Comparison of ENCODE assay signal across 27 mouse cellular contexts in the genomic region with DNA sequence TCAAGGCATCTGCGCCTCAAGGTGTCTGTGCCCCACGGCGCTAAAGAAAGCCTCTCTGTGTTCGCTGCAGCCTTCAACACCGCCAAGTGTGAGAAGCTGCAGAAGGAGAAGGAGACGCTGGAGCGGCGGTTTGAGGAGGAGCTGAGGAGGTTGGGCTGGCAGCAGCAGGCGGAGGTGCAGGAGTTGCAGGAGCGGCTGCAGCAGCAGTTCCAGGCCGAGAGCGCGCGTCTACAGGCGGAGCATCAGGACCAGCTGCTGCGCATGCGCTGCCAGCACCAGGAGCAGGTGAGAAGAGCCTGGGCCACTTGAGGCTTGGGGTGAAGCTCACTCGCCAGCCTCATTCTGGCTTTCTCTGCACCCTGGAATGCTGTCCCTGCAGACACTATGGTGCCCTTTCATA.
A peak's percentile ranks its signal among the peaks of the same experiment; 100 is the strongest.
DNase-seq lines count a peak whose midpoint lies in the region; ATAC-seq and TF ChIP-seq lines count a peak whose summit lies in the region.
"Had no signal": no experiment of that assay in that cellular context is flagged by ENCODE, and none has a peak within 500 bp of the region (broad histone marks: within the 10 kb centered on the region; RNA-seq: fewer than 3 reads in every experiment).

No protein-coding gene starts in this region.

- H3K4me2 ChIP-seq in heart, embryonic 13.5 days, result no peak overlapping the region
- H3K4me2 ChIP-seq: embryonic facial prominence, embryonic 15.5 days; forebrain, embryonic 12.5 days; hindbrain, embryonic 12.5 days; intestine, embryonic 15.5 days; limb, embryonic 12.5 days; liver, embryonic 15.5 days; lung, embryonic 14.5 days; midbrain, embryonic 13.5 days had no signal

- no peak for TF ChIP-seq POLR2A in brain, embryonic 14.5 days (IDR thresholded peaks at IDR 0.05; ENCODE audit: borderline replicate concordance, extremely low read depth, insufficient read depth, insufficient read length, poor library complexity, severe bottlenecking)

- intact Hi-C loops in heart, postnatal 14 days (cut with DNase I), result no loop called here

- H3K27ac ChIP-seq in heart, embryonic 13.5 days (replicated peaks), result 0 out of 2 replicates have a peak overlapping the region, but pooled peaks have one; percentile 20
- no peak overlapping the region for H3K27ac ChIP-seq in ES-E14 (ENCODE audit: insufficient read depth, low read depth, low read length, poor library complexity, severe bottlenecking)
- no peak overlapping the region for H3K27ac ChIP-seq in layer of hippocampus, adult 2 months
- H3K27ac ChIP-seq: embryonic facial prominence, embryonic 10.5 days; embryonic facial prominence, embryonic 15.5 days; forebrain, embryonic 12.5 days; heart, adult 2 months; hindbrain, embryonic 12.5 days; hindbrain, postnatal 0 days; limb, embryonic 12.5 days; liver, embryonic 15.5 days; midbrain, embryonic 13.5 days; stomach, postnatal 0 days had no signal

- ATAC-seq in heart, embryonic 13.5 days (ENCODE audit: extremely low read depth, insufficient number of reproducible peaks, low FRiP score, low TSS enrichment), result no peak
- no peak for ATAC-seq in megakaryocyte progenitor cell, adult 5-6 weeks (replicated peaks; ENCODE audit: poor library complexity)
- ATAC-seq: hindbrain, postnatal 0 days; intestine, embryonic 15.5 days; Patski had no signal

- no peak for DNase-seq in heart, postnatal 14 days
- DNase-seq in ES-E14 (ENCODE audit: low read depth, low spot score), result no peak
- peak; percentile 22 for DNase-seq in brain, embryonic 14.5 days (ENCODE audit: low read depth)
- no peak for DNase-seq in layer of hippocampus, adult 2 months (ENCODE audit: low spot score in 2 of 2)
- DNase-seq: adrenal gland, postnatal 36 days; cerebellum, adult 8-10 months; cerebellum, postnatal 25 days; heart, adult 2 months; heart, postnatal 36 days; kidney, adult 9 months; kidney, postnatal 10 days; lung, embryonic 14.5 days; right cerebral cortex, adult 18-20 months had no signal

- H3K9me3 ChIP-seq in heart, embryonic 13.5 days, result 0 out of 2 replicates have a peak, but pooled peaks cover 17% of the 10 kb centered on the region
- H3K9me3 ChIP-seq in E14TG2a.4 (ENCODE audit: low read length), result peaks cover 7% of the 10 kb centered on the region
- no peaks in the 10 kb centered on the region for H3K9me3 ChIP-seq in ES-E14 (ENCODE audit: control insufficient read depth, insufficient read depth, low read depth, low read length)
- H3K9me3 ChIP-seq: embryonic facial prominence, embryonic 15.5 days; forebrain, embryonic 12.5 days; hindbrain, embryonic 12.5 days; intestine, embryonic 15.5 days had no signal

- TF ChIP-seq CTCF in E14TG2a.4 (conservative IDR thresholded peaks at IDR 0.05; ENCODE audit: low read length), result no peak
- no peak for TF ChIP-seq CTCF in brain, embryonic 14.5 days (IDR thresholded peaks at IDR 0.05; ENCODE audit: borderline replicate concordance, extremely low read depth, insufficient read depth, insufficient read length)
- TF ChIP-seq CTCF in layer of hippocampus, adult 2 months (conservative IDR thresholded peaks at IDR 0.05), result no peak

- in situ Hi-C loops in ES-E14 (cut with MboI; ENCODE audit: low sequenced_read_pairs in 2 of 2, unreplicated experiment in 2 of 2), result no loop called here

- H3K27me3 ChIP-seq in heart, embryonic 13.5 days (replicated peaks), result no peaks in the 10 kb centered on the region
- peaks cover 43% of the 10 kb centered on the region for H3K27me3 ChIP-seq in E14TG2a.4 (ENCODE audit: insufficient read depth, low read length)
- H3K27me3 ChIP-seq: embryonic facial prominence, embryonic 15.5 days; forebrain, embryonic 12.5 days; hindbrain, embryonic 12.5 days; intestine, embryonic 15.5 days; limb, embryonic 12.5 days; liver, embryonic 15.5 days; midbrain, embryonic 13.5 days; Patski had no signal

- H3K4me3 ChIP-seq in heart, embryonic 13.5 days, result no peak overlapping the region
- H3K4me3 ChIP-seq in E14TG2a.4 (replicated peaks; ENCODE audit: low read length), result peak overlapping the region; percentile 69
- peak overlapping the region; percentile 29 to 65; a peak in 3 of 4 replicates for H3K4me3 ChIP-seq in ES-E14 (ENCODE audit: insufficient read depth in 1 of 2, low read depth in 1 of 2, low read length in 2 of 2, poor library complexity in 1 of 2, severe bottlenecking in 1 of 2)
- no peak overlapping the region for H3K4me3 ChIP-seq in layer of hippocampus, adult 2 months
- H3K4me3 ChIP-seq: embryonic facial prominence, embryonic 10.5 days; embryonic facial prominence, embryonic 15.5 days; forebrain, embryonic 12.5 days; heart, adult 2 months; hindbrain, embryonic 12.5 days; intestine, embryonic 15.5 days; limb, embryonic 12.5 days; liver, embryonic 15.5 days; midbrain, embryonic 13.5 days had no signal

- H3K9ac ChIP-seq in heart, embryonic 13.5 days, result peak overlapping the region; percentile 28; the same call in 1 of the 2 replicates
- peak overlapping the region; percentile 51 for H3K9ac ChIP-seq in ES-E14 (ENCODE audit: insufficient read depth, low read depth, low read length, poor library complexity, severe bottlenecking)
- H3K9ac ChIP-seq: embryonic facial prominence, embryonic 15.5 days; forebrain, embryonic 12.5 days; hindbrain, embryonic 12.5 days; intestine, embryonic 15.5 days; limb, embryonic 12.5 days; liver, embryonic 15.5 days; lung, embryonic 14.5 days; midbrain, embryonic 13.5 days had no signal

- peaks cover 89% of the 10 kb centered on the region for H3K36me3 ChIP-seq in heart, embryonic 13.5 days
- H3K36me3 ChIP-seq in E14TG2a.4 (ENCODE audit: insufficient read depth, low read length) (no peaks in the 10 kb centered on the region), ES-E14 (ENCODE audit: control insufficient read depth, insufficient read depth, low read length, poor library complexity, severe bottlenecking) (no peaks in the 10 kb centered on the region)
- H3K36me3 ChIP-seq: embryonic facial prominence, embryonic 10.5 days; embryonic facial prominence, embryonic 15.5 days; forebrain, embryonic 12.5 days; hindbrain, embryonic 12.5 days; intestine, embryonic 15.5 days; limb, embryonic 12.5 days; liver, embryonic 15.5 days had no signal

- H3K4me1 ChIP-seq in heart, embryonic 13.5 days, result peaks cover under 1% of the 10 kb centered on the region; the same call in 1 of the 2 replicates
- H3K4me1 ChIP-seq in E14TG2a.4 (replicated peaks; ENCODE audit: low read depth, low read length) (peaks cover 19% of the 10 kb centered on the region), ES-E14 (ENCODE audit: control insufficient read depth in 2 of 2, insufficient read depth in 2 of 2, low read length in 2 of 2, poor library complexity in 1 of 2) (0 out of 4 replicates have a peak, but pooled peaks cover 0 to 2% of the 10 kb centered on the region in 2 experiments)
- H3K4me1 ChIP-seq: embryonic facial prominence, embryonic 10.5 days; embryonic facial prominence, embryonic 15.5 days; hindbrain, embryonic 12.5 days; intestine, embryonic 15.5 days; liver, embryonic 15.5 days had no signal

- WGBS in heart, embryonic 13.5 days, result 57% methylated on average over 18 of the region's 18 CpGs

TF ChIP-seq in ES-E14, 5 proteins besides CTCF, POLR2A, EP300 and RAD21:
- TF ChIP-seq CHD2 (IDR thresholded peaks at IDR 0.05; ENCODE audit: low read depth, low read length), result no peak
- TF ChIP-seq MAFK (IDR thresholded peaks at IDR 0.05; ENCODE audit: insufficient read depth, low read depth, low read length), result no peak
- TF ChIP-seq ZC3H11A (IDR thresholded peaks at IDR 0.05; ENCODE audit: borderline replicate concordance, low read depth, low read length), result no peak
- TF ChIP-seq ZNF384 (IDR thresholded peaks at IDR 0.05; ENCODE audit: low read depth, low read length), result no peak
- TF ChIP-seq HCFC1 (IDR thresholded peaks at IDR 0.05; ENCODE audit: borderline replicate concordance, insufficient read depth, low read length), result no peak
TF ChIP-seq in ES-E14: peak in this region for 0.

Comparison
In these comparisons a context has a peak if more than half of its experiments do, and no peak if none do; other contexts are left out.
1. H3K4me3 ChIP-seq: peak in E14TG2a.4 (single experiment) and ES-E14 (2 of 2); none in heart, embryonic 13.5 days (single experiment) and layer of hippocampus, adult 2 months (single experiment).